Mouse (Mus musculus): ENCODE data around the gene Rrbp1.

DNA sequence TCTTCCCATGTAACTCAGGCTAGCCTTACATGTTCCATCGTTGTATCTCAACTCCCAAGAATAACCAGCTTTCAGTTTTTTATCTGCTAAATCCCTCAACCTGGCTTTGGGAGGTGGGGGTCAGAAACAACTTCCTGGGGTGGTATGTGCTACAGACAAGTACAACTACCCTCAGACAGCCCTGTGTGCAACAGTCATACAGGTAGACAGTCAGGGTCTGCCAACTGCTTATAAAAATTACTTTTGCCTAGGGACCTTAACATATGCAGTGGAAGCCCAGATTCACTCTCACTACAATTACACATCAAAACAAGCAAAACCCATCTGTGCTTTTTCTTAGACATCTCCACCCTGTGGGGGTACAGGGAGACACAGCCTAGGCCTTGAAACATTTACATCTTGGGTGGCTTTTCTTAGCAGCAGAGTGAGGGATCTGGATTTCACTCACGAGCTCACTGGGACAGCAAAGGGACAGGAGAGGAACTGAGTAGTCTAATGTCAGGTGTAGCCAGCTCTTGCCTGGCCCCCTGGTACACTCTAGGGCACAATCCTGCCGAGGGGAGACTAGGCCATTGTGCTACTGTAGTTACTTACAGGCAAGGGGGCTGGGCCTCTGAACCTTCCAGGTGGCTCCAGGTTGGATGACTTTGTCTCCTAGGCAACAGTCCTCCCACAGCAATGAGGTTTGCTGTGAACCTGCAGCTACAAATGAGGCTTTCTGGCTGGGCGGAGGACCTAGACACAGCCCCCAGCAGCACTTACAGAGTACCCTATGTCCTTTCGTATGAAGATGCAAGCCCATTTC, 34.9 kb upstream of the Rrbp1 start:
- TF ChIP-seq E2F4 (IDR thresholded peaks at IDR 0.05; ENCODE audit: insufficient read depth), result no peak
- TF ChIP-seq POLR2A (IDR thresholded peaks at IDR 0.05; ENCODE audit: insufficient read length, low read depth), result no peak
- no peak for TF ChIP-seq POLR2AphosphoS2 (IDR thresholded peaks at IDR 0.05; ENCODE audit: insufficient read length, low read depth)
- TF ChIP-seq MYOD1 (IDR thresholded peaks at IDR 0.05; ENCODE audit: control insufficient read depth in 1 of 3, insufficient read length in 2 of 3, low read depth in 2 of 3), result no peak
- no peak for TF ChIP-seq MYOG (IDR thresholded peaks at IDR 0.05; ENCODE audit: control insufficient read depth in 1 of 3, insufficient read depth in 1 of 3, insufficient read length in 2 of 3, low read depth in 2 of 3)
- no peak for TF ChIP-seq CEBPB (IDR thresholded peaks at IDR 0.05; ENCODE audit: insufficient read depth, poor library complexity, severe bottlenecking)
- no peak for TF ChIP-seq REST (IDR thresholded peaks at IDR 0.05; ENCODE audit: insufficient read depth, insufficient read length)
- TF ChIP-seq TCF12 (IDR thresholded peaks at IDR 0.05; ENCODE audit: insufficient read depth, poor library complexity, severe bottlenecking), result no peak
- TF ChIP-seq MAX (IDR thresholded peaks at IDR 0.05; ENCODE audit: low read depth), result no peak
- TF ChIP-seq USF1 (IDR thresholded peaks at IDR 0.05; ENCODE audit: low read depth), result no peak
- TF ChIP-seq SRF (IDR thresholded peaks at IDR 0.05; ENCODE audit: control insufficient read depth, insufficient read length, low read depth), result no peak

Measured in myocyte (in vitro differentiated cells).